Mouse (Mus musculus): Measurements from ENCODE around the gene Kcnq2. TPM values are rescaled to one million over a fixed set of nuclear protein-coding genes. Genes with fewer than 3 reads are reported as not detected.

Gene Kcnq2
- total RNA-seq, 2 experiments from 2014 or later: 213 to 234 TPM

DNA sequence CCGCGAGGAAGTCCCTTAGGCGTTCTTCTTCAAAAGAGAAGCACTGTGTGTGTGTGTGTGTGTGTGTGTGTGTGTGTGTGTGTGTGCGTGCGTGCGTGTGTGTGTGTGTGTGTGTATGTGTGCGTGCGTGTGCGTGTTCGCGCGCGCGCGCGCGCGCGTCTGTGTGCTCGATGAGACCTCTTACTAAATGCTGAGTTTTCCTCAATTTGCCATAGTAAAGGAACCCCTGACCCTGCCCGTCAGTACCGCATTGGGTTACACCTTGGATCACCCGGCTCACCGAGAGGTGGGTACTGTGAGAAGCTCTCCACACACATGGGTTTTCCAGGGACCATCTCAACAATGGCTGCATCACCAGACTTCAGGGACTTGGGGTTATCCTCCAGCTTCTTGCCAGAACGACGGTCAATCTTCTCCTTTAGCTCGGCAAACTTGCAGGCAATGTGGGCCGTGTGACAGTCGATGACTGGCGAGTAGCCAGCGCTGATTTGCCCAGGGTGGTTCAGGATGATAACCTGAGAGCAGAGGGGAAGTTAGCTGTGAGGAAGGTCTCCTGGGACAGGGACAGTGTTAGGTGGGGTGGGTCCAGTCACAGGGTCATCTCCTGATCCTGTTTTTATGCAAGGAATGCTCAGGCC, 13.3 kb upstream of the Kcnq2 start:
- DNase-seq (ENCODE audit: low spot score in 2 of 2): peak; percentile 12 to 22

GRCm38 (mm10) chr2:181147546-181148317, 12.6 kb upstream of the Kcnq2 start:
- peak in 1 of 2 experiments; percentile 41 for DNase-seq (ENCODE audit: low spot score in 2 of 2)

GRCm38 (mm10) chr2:181146976-181147545, 12.0 kb upstream of the Kcnq2 start:
- peak in 1 of 2 experiments; percentile 14 for DNase-seq (ENCODE audit: low spot score in 2 of 2)

DNA sequence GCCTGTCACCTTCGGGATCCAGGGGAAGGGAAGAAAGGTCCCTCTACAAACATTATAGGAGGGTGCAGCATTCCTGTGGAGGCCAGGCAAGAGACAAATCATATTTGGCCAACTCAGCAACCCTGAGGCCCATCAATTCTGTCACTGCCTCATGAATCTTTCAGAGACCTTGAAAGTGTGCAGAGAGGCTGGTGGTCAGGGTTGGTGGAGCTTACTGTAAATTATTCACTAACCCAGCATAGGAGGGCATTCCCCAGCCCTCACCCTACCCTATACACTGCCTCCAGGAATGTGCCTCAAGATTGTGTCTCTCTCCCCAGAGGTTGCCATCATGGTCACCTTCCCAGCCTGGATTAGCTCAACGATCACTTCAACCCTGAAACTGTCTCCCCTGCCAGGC, 9.6 kb upstream of the Kcnq2 start:
- no peak for DNase-seq (ENCODE audit: low spot score in 2 of 2)

DNA sequence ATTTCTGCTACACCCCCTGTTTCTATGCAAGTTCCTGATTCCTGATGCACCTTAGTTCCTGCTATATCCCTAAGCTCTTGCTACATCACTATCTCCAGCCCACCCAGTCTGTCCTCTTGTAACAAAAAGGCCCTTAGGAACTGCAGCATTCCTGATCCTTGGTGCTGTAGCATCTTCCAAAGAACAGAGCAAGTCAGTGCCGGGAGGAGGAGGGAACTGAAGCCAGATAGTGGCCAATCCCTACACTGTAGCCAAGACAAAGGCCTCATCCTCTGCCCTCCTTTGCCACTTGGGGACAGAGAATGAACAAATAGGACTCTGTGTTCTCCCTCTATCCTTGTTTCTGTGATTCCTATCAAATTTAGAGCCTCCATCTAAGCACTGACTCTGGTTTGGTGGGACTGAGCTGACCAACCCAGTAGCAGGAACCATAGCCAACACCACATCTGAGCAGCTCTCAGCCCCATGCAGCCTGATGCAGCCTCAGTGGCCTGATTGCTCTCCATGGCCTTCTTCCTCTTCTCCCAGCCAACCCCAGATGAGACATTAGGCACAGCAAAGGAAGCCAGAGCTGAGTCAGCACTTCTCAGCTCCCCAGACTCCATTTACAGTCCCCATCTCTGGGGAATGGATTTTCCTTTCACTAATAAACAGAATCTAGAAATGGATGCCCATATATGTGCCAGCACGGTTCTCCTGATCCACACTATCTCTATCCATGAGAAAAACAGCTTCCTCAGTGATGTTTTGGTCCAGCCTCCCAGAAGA, 8.6 kb upstream of the Kcnq2 start:
- DNase-seq (ENCODE audit: low spot score in 2 of 2): no peak

DNA sequence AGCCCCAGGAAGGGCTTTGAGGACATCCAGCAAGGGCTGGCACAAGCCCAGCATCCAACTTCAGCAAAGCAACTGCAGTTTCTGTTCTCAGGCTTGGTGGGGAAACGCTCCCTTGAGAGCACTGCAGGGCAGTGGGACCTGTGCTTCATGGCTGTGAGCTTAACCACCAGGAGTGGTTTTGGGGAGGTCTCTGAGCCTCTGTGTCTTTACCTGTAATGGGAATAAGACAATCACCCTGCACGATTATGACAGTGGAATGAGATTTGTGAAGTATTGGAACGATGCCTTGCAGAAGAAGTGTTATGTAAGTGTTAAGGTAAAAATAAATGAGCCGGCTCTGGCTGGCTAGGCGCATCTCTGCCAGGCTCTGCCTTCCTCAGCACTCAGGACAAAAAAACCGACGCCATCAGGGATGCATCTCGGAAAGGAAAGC, 7.6 kb upstream of the Kcnq2 start:
- DNase-seq (ENCODE audit: low spot score in 2 of 2): no peak

GRCm38 (mm10) chr2:181139641-181140193, 4.6 kb upstream of the Kcnq2 start:
- no peak for DNase-seq (ENCODE audit: low spot score in 2 of 2)

GRCm38 (mm10) chr2:181136934-181137333, 1.8 kb upstream of the Kcnq2 start:
- no peak for DNase-seq (ENCODE audit: low spot score in 2 of 2)

DNA sequence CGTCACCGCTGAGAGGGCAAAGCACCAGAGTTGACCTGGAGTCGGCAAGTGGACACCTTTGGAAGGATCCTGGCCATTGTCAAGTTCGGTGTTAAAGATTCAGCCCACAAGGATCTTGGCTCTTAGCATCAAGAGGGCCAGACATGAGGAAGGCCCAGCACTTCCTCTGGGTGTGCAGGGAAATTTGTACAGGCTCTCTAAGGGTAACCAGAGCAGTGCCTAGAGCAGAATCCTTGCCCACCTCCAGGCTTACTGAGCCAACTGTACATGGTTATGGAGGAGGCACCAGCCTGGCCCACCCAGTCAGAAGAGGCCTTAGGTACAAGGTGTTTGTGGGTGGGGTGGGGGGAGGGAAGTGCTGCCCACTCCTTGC, 332 bp upstream of the Kcnq2 start:
- DNase-seq (ENCODE audit: low spot score in 2 of 2): no peak

DNA sequence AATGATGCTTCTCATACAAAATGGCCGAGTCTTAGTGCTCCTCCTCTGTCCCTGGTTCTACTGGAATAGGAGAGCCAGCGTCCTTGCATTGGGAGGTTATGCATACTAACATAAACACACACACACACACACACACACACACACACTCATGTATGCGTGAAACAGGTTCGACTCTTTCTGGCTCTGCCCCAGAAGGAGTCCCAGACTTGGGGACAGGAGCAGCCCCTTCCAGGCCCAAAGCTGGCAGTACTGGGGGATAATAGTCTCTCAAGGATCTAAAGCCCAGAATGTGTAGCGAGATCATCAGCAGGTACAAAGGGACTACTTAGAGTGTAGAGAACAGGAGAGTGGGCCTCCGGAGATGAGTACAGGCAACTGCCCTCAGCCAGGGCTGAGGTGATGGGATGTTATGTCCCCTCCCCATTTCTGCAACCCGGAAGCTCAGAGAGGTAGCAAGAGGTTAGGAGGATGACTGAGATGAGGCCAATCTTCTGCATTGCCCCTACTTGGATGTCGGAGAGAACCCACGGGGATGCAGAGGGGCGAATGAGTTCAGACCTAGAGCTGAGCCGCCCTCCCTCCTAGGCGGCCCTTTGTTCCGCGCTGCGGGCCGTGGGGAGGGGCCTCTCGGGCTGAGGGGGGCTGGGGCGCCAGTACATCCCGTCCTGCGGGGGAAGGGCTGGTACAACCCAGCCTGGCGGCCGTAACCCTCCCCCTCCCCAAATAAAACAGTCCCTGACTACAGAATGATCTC, 1.1 kb downstream of the Kcnq2 start:
- DNase-seq (ENCODE audit: low spot score in 2 of 2): peak; percentile 58 to 70

GRCm38 (mm10) chr2:181130245-181130644, 4.9 kb downstream of the Kcnq2 start:
- no peak for DNase-seq (ENCODE audit: low spot score in 2 of 2)

GRCm38 (mm10) chr2:181128963-181129362, 6.1 kb downstream of the Kcnq2 start:
- peak; percentile 44 to 55 for DNase-seq (ENCODE audit: low spot score in 2 of 2)

DNA sequence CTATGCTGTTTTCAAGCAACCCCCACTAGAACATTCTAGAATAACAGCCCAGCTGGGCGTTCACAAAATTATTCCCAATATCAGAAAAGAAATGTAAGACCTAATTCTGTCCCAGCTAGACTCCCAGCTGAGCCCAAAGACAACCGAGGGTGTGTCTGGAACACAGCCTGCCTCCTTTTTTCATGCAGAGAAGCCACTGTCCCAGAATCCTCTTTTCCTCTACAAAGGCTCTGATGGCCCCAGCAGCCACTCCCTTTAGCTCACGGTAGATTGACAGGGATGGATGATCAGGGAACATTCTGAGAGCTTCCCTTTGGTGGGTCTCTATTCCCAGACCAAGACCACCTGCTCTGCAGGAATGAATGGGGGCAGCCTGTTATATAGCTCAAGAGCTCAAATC, 7.3 kb downstream of the Kcnq2 start:
- DNase-seq (ENCODE audit: low spot score in 2 of 2): no peak

GRCm38 (mm10) chr2:181125726-181126455, 9.2 kb downstream of the Kcnq2 start:
- no peak for DNase-seq (ENCODE audit: low spot score in 2 of 2)

DNA sequence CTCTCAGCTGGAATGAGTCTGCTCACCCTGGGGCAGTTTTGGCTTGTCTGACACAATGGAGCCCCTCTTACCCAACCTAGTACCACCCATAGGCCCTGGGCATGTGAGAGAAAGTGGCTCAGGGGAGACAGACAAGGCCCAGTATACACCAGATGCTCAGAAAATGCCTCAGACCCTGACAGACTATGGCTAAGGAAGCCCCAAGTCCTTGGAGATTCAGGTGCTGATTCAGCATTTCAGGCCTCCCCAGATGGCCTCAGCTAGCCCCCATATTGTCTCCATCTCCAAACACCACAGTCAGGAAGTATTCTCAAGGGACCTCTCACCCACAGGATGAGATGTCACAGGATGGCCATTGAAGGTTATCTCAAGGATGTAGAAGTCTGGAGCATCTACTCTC, 12.5 kb downstream of the Kcnq2 start:
- DNase-seq (ENCODE audit: low spot score in 2 of 2): no peak

GRCm38 (mm10) chr2:181120922-181121449, 14.1 kb downstream of the Kcnq2 start:
- no peak for DNase-seq (ENCODE audit: low spot score in 2 of 2)

GRCm38 (mm10) chr2:181119952-181120351, 15.1 kb downstream of the Kcnq2 start:
- DNase-seq (ENCODE audit: low spot score in 2 of 2): peak; percentile 44 to 57

DNA sequence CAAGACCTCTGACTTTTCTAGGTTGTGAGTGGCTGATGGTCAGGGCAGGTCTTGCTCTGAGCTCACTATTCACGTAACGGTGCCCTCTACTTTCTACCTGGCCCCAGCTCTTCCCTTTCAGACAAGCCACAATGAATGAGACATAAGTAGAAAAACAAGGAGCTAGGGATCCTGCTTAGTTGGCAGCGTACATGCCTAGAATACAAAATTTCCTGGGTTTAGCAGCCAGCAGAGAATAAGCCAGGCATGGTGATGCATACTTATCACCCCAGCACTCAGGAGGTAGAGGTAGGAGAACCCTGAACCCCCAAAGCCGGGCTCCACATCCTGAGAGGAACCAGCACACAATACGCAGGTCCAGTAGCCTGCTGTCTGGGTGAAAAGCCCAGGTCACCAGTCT, 18.7 kb downstream of the Kcnq2 start:
- no peak for DNase-seq (ENCODE audit: low spot score in 2 of 2)

GRCm38 (mm10) chr2:181115367-181115766, 19.7 kb downstream of the Kcnq2 start:
- DNase-seq (ENCODE audit: low spot score in 2 of 2): no peak
